In the genomic region with DNA sequence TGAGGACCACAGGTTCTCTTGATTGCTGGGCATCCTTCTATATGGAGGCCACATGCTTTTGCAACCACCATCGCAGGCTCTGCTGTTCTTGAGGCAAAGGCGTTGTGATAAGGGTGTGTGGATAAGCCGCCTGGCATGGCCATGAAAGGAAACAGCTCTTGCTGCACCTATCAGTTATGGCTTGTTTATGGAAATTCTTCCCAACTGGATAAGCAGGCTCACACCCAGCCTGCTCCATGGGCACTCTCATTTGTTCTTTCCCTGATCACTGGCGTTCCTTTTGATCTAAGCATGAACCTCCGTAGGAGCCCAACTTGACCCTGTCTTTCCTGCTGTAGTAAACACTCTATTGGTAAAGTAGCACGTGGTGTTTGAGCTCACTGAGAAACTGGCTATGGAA, we compare ENCODE assay signal across 26 mouse cellular contexts. TPM values are rescaled to one million over a fixed set of nuclear protein-coding genes. Genes with fewer than 3 reads are reported as not detected.
DNase-seq lines count a peak whose midpoint lies in the region; ATAC-seq and TF ChIP-seq lines count a peak whose summit lies in the region.
"Had no signal": no experiment of that assay in that cellular context is flagged by ENCODE, and none has a peak within 500 bp of the region (broad histone marks: within the 10 kb centered on the region; RNA-seq: fewer than 3 reads in every experiment).

No protein-coding gene starts in this region.

- no peak for TF ChIP-seq POLR2A in heart, adult 2 months (IDR thresholded peaks at IDR 0.05; ENCODE audit: insufficient read depth, low read depth, low read length)

- H3K27ac ChIP-seq in heart, embryonic 11.5 days (ENCODE audit: low read depth, low read length) = peak overlapping the region; percentile 57; the same call in 1 of the 2 replicates
- no peak overlapping the region for H3K27ac ChIP-seq in heart, adult 2 months
- H3K27ac ChIP-seq in heart, embryonic 14.5 days (replicated peaks in 1 of 2; ENCODE audit: control insufficient read depth in 1 of 2, insufficient read depth in 1 of 2, low read depth in 2 of 2, low read length in 2 of 2) = 0 out of 4 replicates have a peak overlapping the region, but pooled peaks of 1 of the 2 experiments have one; percentile 0
- H3K27ac ChIP-seq: forebrain, embryonic 10.5 days; forebrain, embryonic 13.5 days; hindbrain, embryonic 12.5 days; hindbrain, embryonic 15.5 days had no signal

- no peaks in the 10 kb centered on the region for H3K27me3 ChIP-seq in heart, embryonic 11.5 days (ENCODE audit: control insufficient read depth, insufficient read depth, low read length)
- no peaks in the 10 kb centered on the region for H3K27me3 ChIP-seq in heart, adult 2 months (ENCODE audit: control insufficient read depth, insufficient read depth, low read length)
- H3K27me3 ChIP-seq in heart, embryonic 14.5 days (ENCODE audit: control insufficient read depth, insufficient read depth, low read length) = no peaks in the 10 kb centered on the region
- H3K27me3 ChIP-seq: CH12.LX; forebrain, embryonic 13.5 days; hindbrain, embryonic 12.5 days; hindbrain, embryonic 15.5 days; Patski had no signal

- TF ChIP-seq CTCF in heart, adult 2 months (IDR thresholded peaks at IDR 0.05) = no peak

- H3K4me1 ChIP-seq in heart, embryonic 11.5 days (ENCODE audit: control insufficient read depth, insufficient read depth, low read length) = peaks cover 15% of the 10 kb centered on the region
- H3K4me1 ChIP-seq in heart, adult 2 months (ENCODE audit: control insufficient read depth, insufficient read depth, low read length) = no peaks in the 10 kb centered on the region
- peaks cover 12 to 20% of the 10 kb centered on the region in 2 experiments for H3K4me1 ChIP-seq in heart, embryonic 14.5 days (ENCODE audit: control insufficient read depth in 2 of 2, insufficient read depth in 2 of 2, low read length in 2 of 2)
- H3K4me1 ChIP-seq: forebrain, embryonic 10.5 days; forebrain, embryonic 13.5 days; hindbrain, embryonic 12.5 days; hindbrain, embryonic 15.5 days had no signal

- no peaks in the 10 kb centered on the region for H3K79me2 ChIP-seq in heart, adult 2 months (replicated peaks; ENCODE audit: control insufficient read depth, insufficient read depth, low read length)

- TF ChIP-seq EP300 in heart, adult 2 months (IDR thresholded peaks at IDR 0.05; ENCODE audit: insufficient read depth, low read depth, low read length) = no peak

- ATAC-seq in heart, embryonic 11.5 days (replicated peaks; ENCODE audit: insufficient number of reproducible peaks, low FRiP score, low TSS enrichment) = no peak
- ATAC-seq in heart, embryonic 14.5 days (ENCODE audit: insufficient number of reproducible peaks, insufficient read depth, low FRiP score, low read depth) = 0 out of 2 replicates have a peak, but pooled peaks have one; percentile 39
- ATAC-seq: forebrain, embryonic 13.5 days; forebrain, embryonic 16.5 days; Patski had no signal

- no peak overlapping the region for H3K9ac ChIP-seq in heart, embryonic 11.5 days (ENCODE audit: low read depth, low read length)
- H3K9ac ChIP-seq in heart, adult 2 months (ENCODE audit: low read depth, low read length) = no peak overlapping the region
- H3K9ac ChIP-seq in heart, embryonic 14.5 days (ENCODE audit: low read length) = no peak overlapping the region
- H3K9ac ChIP-seq: forebrain, embryonic 13.5 days; hindbrain, embryonic 12.5 days; hindbrain, embryonic 15.5 days had no signal

- H3K36me3 ChIP-seq in heart, embryonic 11.5 days (ENCODE audit: control insufficient read depth, insufficient read depth, low read length) = no peaks in the 10 kb centered on the region
- H3K36me3 ChIP-seq in heart, adult 2 months (ENCODE audit: control insufficient read depth, insufficient read depth, low read length) = no peaks in the 10 kb centered on the region
- H3K36me3 ChIP-seq in heart, embryonic 14.5 days (ENCODE audit: control insufficient read depth, insufficient read depth, low read length) = no peaks in the 10 kb centered on the region
- H3K36me3 ChIP-seq: forebrain, embryonic 10.5 days; G1E; hindbrain, embryonic 12.5 days; hindbrain, embryonic 15.5 days had no signal

- no peak overlapping the region for H3K4me2 ChIP-seq in heart, embryonic 11.5 days
- H3K4me2 ChIP-seq in heart, embryonic 14.5 days (ENCODE audit: low read length) = no peak overlapping the region
- H3K4me2 ChIP-seq: forebrain, embryonic 13.5 days; hindbrain, embryonic 12.5 days; hindbrain, embryonic 15.5 days had no signal

- no peak overlapping the region for H3K4me3 ChIP-seq in heart, embryonic 11.5 days (ENCODE audit: low read depth, low read length)
- no peak overlapping the region for H3K4me3 ChIP-seq in heart, adult 2 months
- H3K4me3 ChIP-seq in heart, embryonic 14.5 days (ENCODE audit: control insufficient read depth in 1 of 2, insufficient read depth in 1 of 2, low read depth in 1 of 2, low read length in 2 of 2) = no peak overlapping the region
- H3K4me3 ChIP-seq: forebrain, embryonic 10.5 days; forebrain, embryonic 13.5 days; hindbrain, embryonic 12.5 days; hindbrain, embryonic 15.5 days had no signal

- H3K9me3 ChIP-seq in heart, embryonic 11.5 days (replicated peaks; ENCODE audit: control insufficient read depth, low read length) = no peaks in the 10 kb centered on the region
- no peaks in the 10 kb centered on the region for H3K9me3 ChIP-seq in heart, embryonic 14.5 days (ENCODE audit: control insufficient read depth, low read length)
- H3K9me3 ChIP-seq: forebrain, embryonic 10.5 days; forebrain, embryonic 13.5 days; hindbrain, embryonic 12.5 days; hindbrain, embryonic 15.5 days had no signal

- DNase-seq in heart, adult 2 months = no peak
- DNase-seq in heart, postnatal 25 days (ENCODE audit: low spot score) = no peak
- peak; percentile 66 for DNase-seq in ovary, adult 18-20 months (ENCODE audit: low spot score)
- DNase-seq in ovary, postnatal 10 days (ENCODE audit: low spot score) = no peak
- DNase-seq in gastrocnemius, postnatal 4 days (ENCODE audit: low spot score in 2 of 2) = no peak
- DNase-seq: adrenal gland, postnatal 10 days; adrenal gland, postnatal 36 days; B cell, adult 2 months; cerebellum, adult 18-20 months; cerebellum, adult 9-10 months; cerebellum, postnatal 14 days; gastrocnemius, postnatal 10 days; gastrocnemius, postnatal 36 days; heart, postnatal 10 days; kidney, adult 18-20 months had no signal

- WGBS in heart, embryonic 11.5 days (ENCODE audit: insufficient replicate concordance) = 22% methylated on average over 6 of the region's 6 CpGs
- 25% methylated on average over 6 of the region's 6 CpGs for WGBS in heart, adult 2 months
- 17% methylated on average over 6 of the region's 6 CpGs for WGBS in heart, embryonic 14.5 days

- intact Hi-C loops in heart, adult 2 months (cut with DNase I) = no loop called here
- intact Hi-C loops in heart, postnatal 25 days (cut with DNase I) = no loop called here

RNA-seq across cellular contexts. Expression of a gene that starts 14.3 kb away (rescaled TPM):
- polyA plus RNA-seq in heart, embryonic 11.5 days (2014; fragmentation: Nextera tagmentation; extraction: Ambion mirVana) = 10.7 and 10.9 TPM in 2 replicates
- total RNA-seq in heart, adult 2 months (2021) = 1 to 10 TPM in 1 of 2 experiments, under 1 TPM in 1; 0.93 to 2.3 TPM
- polyA plus RNA-seq in heart, adult 2 months (2012; rRNA removed) = 13.3 and 23.8 TPM in 2 replicates
- 6.0 and 12.2 TPM in 2 replicates for polyA plus RNA-seq in heart, embryonic 14.5 days (2014; fragmentation: Nextera tagmentation; extraction: Ambion mirVana)
- total RNA-seq in heart, postnatal 25 days (2021) = 1 to 10 TPM; 1.6 to 2.2 TPM
- 10 to 100 TPM; 10.7 to 19.4 TPM for total RNA-seq in gastrocnemius, postnatal 4 days (2021)
- total RNA-seq: hematopoietic stem cell, adult 5-6 weeks had no signal
- polyA plus RNA-seq: G1E had no signal

RNA-seq across cellular contexts. Expression of a gene that starts 15.0 kb away (rescaled TPM):
- polyA plus RNA-seq in heart, embryonic 11.5 days (2014; fragmentation: Nextera tagmentation; extraction: Ambion mirVana) = 47.9 and 54.3 TPM in 2 replicates
- 10 to 100 TPM; 32.4 to 33.7 TPM for total RNA-seq in heart, adult 2 months (2021)
- 48.1 and 67.3 TPM in 2 replicates for polyA plus RNA-seq in heart, adult 2 months (2012; rRNA removed)
- 51.2 and 59.1 TPM in 2 replicates for polyA plus RNA-seq in heart, embryonic 14.5 days (2014; fragmentation: Nextera tagmentation; extraction: Ambion mirVana)
- 10 to 100 TPM; 32.8 to 35.2 TPM for total RNA-seq in heart, postnatal 25 days (2021)
- total RNA-seq in gastrocnemius, postnatal 4 days (2021) = 10 to 100 TPM; 24.5 to 30.2 TPM

RNA-seq across cellular contexts. Expression of a gene that starts 50.7 kb away (rescaled TPM):
- polyA plus RNA-seq in heart, embryonic 11.5 days (2014; fragmentation: Nextera tagmentation; extraction: Ambion mirVana) = 24.9 and 30.0 TPM in 2 replicates
- 10 to 100 TPM; 11.9 to 12.9 TPM for total RNA-seq in heart, adult 2 months (2021)
- 10.1 and 17.6 TPM in 2 replicates for polyA plus RNA-seq in heart, adult 2 months (2012; rRNA removed)
- polyA plus RNA-seq in heart, embryonic 14.5 days (2014; fragmentation: Nextera tagmentation; extraction: Ambion mirVana) = 27.7 TPM in 2 replicates
- 10 to 100 TPM in 1 of 2 experiments, 1 to 10 TPM in 1; 10.0 to 12.6 TPM for total RNA-seq in heart, postnatal 25 days (2021)
- total RNA-seq in gastrocnemius, postnatal 4 days (2021) = 10 to 100 TPM; 15.2 to 15.4 TPM
